Mouse (Mus musculus) bone marrow, adult 2 months (tissue): ENCODE data around the gene Klhdc8a.

Experiments used
- CTCF ChIP-seq: fragments of 200-500 bp; IDR thresholded peaks from 2 replicates; pipeline ENCODE4 v1.5.1; 2011; ENCODE audit warnings: low read length, control low read depth; ENCODE audit not compliant: control insufficient read depth, insufficient read depth
- POLR2A ChIP-seq: fragments of 200-500 bp; IDR thresholded peaks from 2 replicates; pipeline ENCODE4 v1.6.1; 2011; ENCODE audit warnings: low read depth, mild to moderate bottlenecking, control low read depth, low read length, borderline replicate concordance; ENCODE audit not compliant: control insufficient read depth

- TF ChIP-seq CTCF (no peak), POLR2A (no peak)
Measured at GRCm38 (mm10) chr1:132330397-132330796, 32.0 kb downstream of the Klhdc8a start.
